Comparison of ENCODE assay signal across 15 mouse cellular contexts in the genomic region with DNA sequence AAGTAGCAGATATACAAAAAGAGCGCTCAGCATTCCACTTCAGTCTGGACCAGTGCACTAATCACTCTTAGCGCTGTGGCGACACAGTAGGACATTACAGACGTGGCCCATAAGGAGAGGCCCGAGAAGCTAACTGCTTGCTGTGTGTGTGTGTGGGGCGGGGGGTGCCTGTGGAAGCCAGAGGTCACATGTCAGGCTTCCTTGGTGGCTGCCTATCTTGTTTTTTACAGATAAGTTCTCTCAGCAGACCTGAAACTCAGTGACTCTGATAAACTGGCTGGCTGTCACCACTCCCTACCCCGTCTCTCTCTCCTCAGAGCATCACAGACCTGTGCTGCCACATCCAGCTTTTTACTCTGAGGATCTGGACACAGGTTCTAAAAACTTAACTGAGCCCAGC. TPM values are rescaled to one million over a fixed set of nuclear protein-coding genes. Genes with fewer than 3 reads are reported as not detected.
DNase-seq lines count a peak whose midpoint lies in the region; ATAC-seq and TF ChIP-seq lines count a peak whose summit lies in the region.
"Had no signal": no experiment of that assay in that cellular context is flagged by ENCODE, and none has a peak within 500 bp of the region (broad histone marks: within the 10 kb centered on the region; RNA-seq: fewer than 3 reads in every experiment).

No protein-coding gene starts in this region.

- no peaks in the 10 kb centered on the region for H3K9me3 ChIP-seq in G1E (replicated peaks)
- no peaks in the 10 kb centered on the region for H3K9me3 ChIP-seq in heart, embryonic 14.5 days (ENCODE audit: control insufficient read depth, low read length)
- no peaks in the 10 kb centered on the region for H3K9me3 ChIP-seq in liver, embryonic 16.5 days (replicated peaks; ENCODE audit: control insufficient read depth, low read length)
- H3K9me3 ChIP-seq: hindbrain, embryonic 15.5 days; limb, embryonic 12.5 days had no signal

- peak; percentile 93 for ATAC-seq in G1E (ENCODE audit: extremely low read depth, insufficient number of reproducible peaks, low FRiP score, poor library complexity, severe bottlenecking)
- ATAC-seq in heart, embryonic 14.5 days (ENCODE audit: insufficient number of reproducible peaks, insufficient read depth, low FRiP score, low read depth) = peak; percentile 68
- ATAC-seq in liver, embryonic 16.5 days (ENCODE audit: low read depth) = peak; percentile 99
- ATAC-seq: forebrain, embryonic 14.5 days had no signal

- WGBS in heart, embryonic 14.5 days = 17% methylated on average over 7 of the region's 7 CpGs
- WGBS in liver, embryonic 16.5 days (ENCODE audit: insufficient replicate concordance) = 25% methylated on average over 7 of the region's 7 CpGs

- TF ChIP-seq CTCF in G1E (IDR thresholded peaks at IDR 0.05; ENCODE audit: low read depth, low read length) = no peak

- H3K27ac ChIP-seq in heart, embryonic 14.5 days (replicated peaks in 1 of 2; ENCODE audit: control insufficient read depth in 1 of 2, insufficient read depth in 1 of 2, low read depth in 2 of 2, low read length in 2 of 2) = peak overlapping the region; percentile 59 to 70
- peak overlapping the region; percentile 87 for H3K27ac ChIP-seq in liver, embryonic 16.5 days (ENCODE audit: low read length)
- H3K27ac ChIP-seq: hindbrain, embryonic 15.5 days; limb, embryonic 12.5 days had no signal

- peak; percentile 5 for DNase-seq in embryo, embryonic 10 days (ENCODE audit: low spot score)
- no peak for DNase-seq in embryo, embryonic 10.5 days (ENCODE audit: low spot score)
- DNase-seq in G1E (ENCODE audit: low spot score) = peak; percentile 72
- DNase-seq in neural tube, embryonic 10.5 days (ENCODE audit: extremely low spot score, low spot score) = no peak
- no peak for DNase-seq in left cerebral cortex, postnatal 14 days (ENCODE audit: low spot score in 2 of 2)
- DNase-seq in cerebellum, postnatal 25 days = no peak
- DNase-seq: gastrocnemius, postnatal 36 days; kidney, postnatal 10 days; lung, postnatal 36 days; right cerebral cortex, postnatal 4 days had no signal

- peaks cover 70% of the 10 kb centered on the region for H3K36me3 ChIP-seq in G1E (replicated peaks)
- H3K36me3 ChIP-seq in heart, embryonic 14.5 days (ENCODE audit: control insufficient read depth, insufficient read depth, low read length) = peaks cover 20% of the 10 kb centered on the region
- peaks cover 24% of the 10 kb centered on the region for H3K36me3 ChIP-seq in liver, embryonic 16.5 days (ENCODE audit: control insufficient read depth, insufficient read depth)
- H3K36me3 ChIP-seq: hindbrain, embryonic 15.5 days had no signal

- H3K4me2 ChIP-seq in heart, embryonic 14.5 days (ENCODE audit: low read length) = peak overlapping the region; percentile 42
- peak overlapping the region; percentile 64 for H3K4me2 ChIP-seq in liver, embryonic 16.5 days (ENCODE audit: low read depth, low read length)
- H3K4me2 ChIP-seq: hindbrain, embryonic 15.5 days; limb, embryonic 12.5 days had no signal

- H3K27me3 ChIP-seq in G1E (ENCODE audit: insufficient read depth, low read length) = no peaks in the 10 kb centered on the region
- no peaks in the 10 kb centered on the region for H3K27me3 ChIP-seq in heart, embryonic 14.5 days (ENCODE audit: control insufficient read depth, insufficient read depth, low read length)
- no peaks in the 10 kb centered on the region for H3K27me3 ChIP-seq in liver, embryonic 16.5 days (ENCODE audit: control insufficient read depth, insufficient read depth, low read depth, low read length)
- H3K27me3 ChIP-seq: hindbrain, embryonic 15.5 days; limb, embryonic 12.5 days had no signal

- intact Hi-C loops in left cerebral cortex, postnatal 14 days (cut with DNase I) = no loop called here

- peak overlapping the region; percentile 53; the same call in 1 of the 2 replicates for H3K4me3 ChIP-seq in G1E (ENCODE audit: low read depth, low read length)
- no peak overlapping the region for H3K4me3 ChIP-seq in heart, embryonic 14.5 days (ENCODE audit: control insufficient read depth in 1 of 2, insufficient read depth in 1 of 2, low read depth in 1 of 2, low read length in 2 of 2)
- H3K4me3 ChIP-seq in liver, embryonic 16.5 days (ENCODE audit: low read depth, low read length) = peak overlapping the region; percentile 8
- H3K4me3 ChIP-seq: hindbrain, embryonic 15.5 days; limb, embryonic 12.5 days had no signal

- H3K4me1 ChIP-seq in G1E (ENCODE audit: insufficient read depth, low read depth, low read length) = peaks cover 78% of the 10 kb centered on the region
- peaks cover 4 to 16% of the 10 kb centered on the region in 2 experiments for H3K4me1 ChIP-seq in heart, embryonic 14.5 days (ENCODE audit: control insufficient read depth in 2 of 2, insufficient read depth in 2 of 2, low read length in 2 of 2)
- peaks cover 29% of the 10 kb centered on the region for H3K4me1 ChIP-seq in liver, embryonic 16.5 days (ENCODE audit: control insufficient read depth, low read depth, low read length)
- H3K4me1 ChIP-seq: limb, embryonic 12.5 days had no signal

- peak overlapping the region; percentile 47 for H3K9ac ChIP-seq in heart, embryonic 14.5 days (ENCODE audit: low read length)
- peak overlapping the region; percentile 51 for H3K9ac ChIP-seq in liver, embryonic 16.5 days (ENCODE audit: low read depth, low read length)
- H3K9ac ChIP-seq: hindbrain, embryonic 15.5 days; limb, embryonic 12.5 days had no signal

RNA-seq across cellular contexts. Expression of a gene that starts 8.1 kb away (rescaled TPM):
- total RNA-seq in G1E (2014; fragmentation: Nextera tagmentation) (81.6 and 91.3 TPM in 2 replicates), G1E (2017) (236 and 288 TPM in 2 replicates)
- 20.8 and 30.0 TPM in 2 replicates for polyA plus RNA-seq in G1E (2012)
- polyA plus RNA-seq in heart, embryonic 14.5 days (2014; fragmentation: Nextera tagmentation; extraction: Ambion mirVana) = 88.8 and 91.9 TPM in 2 replicates
- 71.0 and 75.4 TPM in 2 replicates for polyA plus RNA-seq in liver, embryonic 16.5 days (2015; fragmentation: Nextera tagmentation; extraction: Ambion mirVana)
- total RNA-seq in left cerebral cortex, postnatal 14 days (2021) = 10 to 100 TPM; 24.0 to 25.1 TPM

RNA-seq across cellular contexts. Expression of a gene that starts 8.1 kb away (rescaled TPM):
- total RNA-seq in G1E (2014; fragmentation: Nextera tagmentation) = 125 and 130 TPM in 2 replicates
- total RNA-seq in G1E (2017) = 122 and 124 TPM in 2 replicates
- 7.4 and 12.7 TPM in 2 replicates for polyA plus RNA-seq in G1E (2012)
- 13.2 and 13.7 TPM in 2 replicates for polyA plus RNA-seq in heart, embryonic 14.5 days (2014; fragmentation: Nextera tagmentation; extraction: Ambion mirVana)
- polyA plus RNA-seq in liver, embryonic 16.5 days (2015; fragmentation: Nextera tagmentation; extraction: Ambion mirVana) = 15.1 and 16.5 TPM in 2 replicates
- total RNA-seq in left cerebral cortex, postnatal 14 days (2021) = 100 to 1,000 TPM; 103 to 106 TPM

RNA-seq across cellular contexts. Expression of a gene that starts 33.5 kb away (rescaled TPM):
- 148 and 153 TPM in 2 replicates for total RNA-seq in G1E (2014; fragmentation: Nextera tagmentation)
- 60.8 and 61.7 TPM in 2 replicates for total RNA-seq in G1E (2017)
- polyA plus RNA-seq in G1E (2012) = 65.5 and 77.0 TPM in 2 replicates
- polyA plus RNA-seq in heart, embryonic 14.5 days (2014; fragmentation: Nextera tagmentation; extraction: Ambion mirVana) = 25.7 and 27.1 TPM in 2 replicates
- polyA plus RNA-seq in liver, embryonic 16.5 days (2015; fragmentation: Nextera tagmentation; extraction: Ambion mirVana) = 5.8 and 6.5 TPM in 2 replicates
- total RNA-seq in left cerebral cortex, postnatal 14 days (2021) = 100 to 1,000 TPM; 116 to 118 TPM

Comparison
In these comparisons a context has a peak if more than half of its experiments do, and no peak if none do; other contexts are left out.
1. DNase-seq: peak in embryo, embryonic 10 days (single experiment) and G1E (single experiment); none in embryo, embryonic 10.5 days (single experiment), neural tube, embryonic 10.5 days (single experiment), left cerebral cortex, postnatal 14 days (0 of 2) and cerebellum, postnatal 25 days (0 of 2).
2. H3K4me3 ChIP-seq: peak in G1E (single experiment) and liver, embryonic 16.5 days (single experiment); none in heart, embryonic 14.5 days (0 of 2).
3. Peak in every context shown above with its lines, with median percentiles within 50 percentile points of each other: ATAC-seq.